Mouse (Mus musculus): ENCODE measurements around the gene Ctdsp1. TPM values are rescaled to one million over a fixed set of nuclear protein-coding genes. Genes with fewer than 3 reads are reported as not detected.
A peak's percentile ranks its signal among the peaks of the same experiment; 100 is the strongest.

The Ctdsp1 gene
- total RNA-seq, 2 experiments from 2014 or later: 33.2 to 79.1 TPM

DNA sequence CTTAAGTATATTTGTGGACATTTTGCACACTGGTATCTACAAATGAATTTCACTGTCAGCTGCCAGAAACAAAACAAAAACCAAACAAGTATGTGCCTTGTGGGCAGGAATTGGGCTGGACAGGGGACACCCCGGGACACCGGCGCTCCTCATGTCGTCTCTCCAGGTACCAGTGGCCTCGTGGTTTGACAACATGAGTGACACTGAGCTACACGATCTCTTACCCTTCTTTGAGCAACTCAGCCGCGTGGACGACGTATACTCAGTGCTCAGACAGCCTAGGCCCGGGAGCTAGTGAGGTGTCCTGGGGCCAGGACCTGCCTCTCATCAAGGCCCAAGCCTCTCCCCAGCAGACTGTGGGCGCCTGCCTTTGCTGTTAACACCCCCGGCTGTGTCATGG is 4.0 kb downstream of the Ctdsp1 start:
- no peak for ATAC-seq (replicated peaks; ENCODE audit: poor library complexity)

DNA sequence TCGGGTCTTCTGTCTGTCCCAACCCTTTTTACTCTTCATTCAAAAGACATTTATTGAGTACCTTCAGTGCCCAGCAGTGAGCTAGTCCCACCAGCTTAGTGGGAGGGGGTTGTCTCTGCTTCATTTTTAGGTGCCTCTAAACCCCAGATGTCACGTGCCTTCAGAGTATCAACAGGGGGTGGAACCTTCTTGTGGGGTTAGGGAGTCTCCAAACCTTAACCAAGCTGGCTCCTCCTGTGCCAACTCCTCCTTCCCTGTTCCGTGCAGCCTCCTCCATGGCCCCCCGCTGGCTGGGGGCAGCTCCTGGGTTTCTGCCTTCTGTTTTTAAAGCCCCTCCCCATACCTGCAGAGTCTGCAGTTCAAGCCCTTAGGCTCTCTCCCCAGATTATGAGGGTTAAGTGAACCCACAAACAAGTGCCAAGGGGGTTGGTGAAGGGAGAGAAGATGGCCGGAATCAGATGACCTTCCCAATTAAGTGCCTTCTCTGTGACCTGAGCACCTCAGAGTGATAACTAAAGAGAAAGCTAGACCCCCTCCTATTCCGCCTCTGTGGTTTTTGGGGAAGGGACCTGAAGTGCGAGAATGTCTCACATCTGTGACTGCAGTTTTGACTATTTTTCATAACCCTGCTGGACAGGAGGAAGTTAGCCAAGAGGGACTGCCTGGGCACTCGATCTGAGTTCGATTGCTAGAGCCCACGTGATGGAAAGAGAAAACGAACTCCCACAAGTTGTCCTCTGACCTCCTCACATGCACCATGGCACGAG is 5.3 kb downstream of the Ctdsp1 start:
- peak; percentile 9 for ATAC-seq (replicated peaks; ENCODE audit: poor library complexity)

DNA sequence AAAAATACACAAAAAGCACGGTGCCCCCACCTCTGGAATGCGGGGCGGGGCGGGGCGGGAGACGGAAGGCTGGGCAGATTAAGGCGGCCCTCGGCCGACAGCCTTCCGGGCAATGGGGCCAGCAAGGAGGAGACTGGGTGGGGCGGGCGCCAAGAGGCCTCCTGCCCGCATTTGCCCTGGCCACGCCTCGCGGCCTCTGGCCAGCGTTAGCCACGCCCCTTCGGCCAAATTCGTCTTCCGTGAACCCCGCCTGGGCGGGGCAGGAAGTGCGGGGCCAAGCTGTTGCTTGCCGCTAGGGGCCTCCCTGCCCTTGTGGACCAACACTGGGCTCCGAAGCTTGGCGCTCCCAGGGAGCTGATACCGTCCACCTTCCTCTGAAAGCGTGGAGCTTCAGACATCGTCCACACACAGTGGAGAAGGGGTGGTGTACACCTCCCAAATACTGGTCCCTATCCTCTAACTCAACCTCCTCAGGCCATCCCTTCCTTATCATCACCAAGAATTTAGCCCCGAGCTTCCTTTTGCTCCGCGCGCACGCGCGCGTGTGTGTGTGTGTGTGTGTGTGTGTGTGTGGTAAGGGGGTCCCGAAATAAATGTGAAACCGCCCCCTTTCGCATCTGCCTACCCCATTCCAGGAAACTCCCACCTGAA is 6.1 kb downstream of the Ctdsp1 start:
- ATAC-seq (replicated peaks; ENCODE audit: poor library complexity): peak; percentile 78

DNA sequence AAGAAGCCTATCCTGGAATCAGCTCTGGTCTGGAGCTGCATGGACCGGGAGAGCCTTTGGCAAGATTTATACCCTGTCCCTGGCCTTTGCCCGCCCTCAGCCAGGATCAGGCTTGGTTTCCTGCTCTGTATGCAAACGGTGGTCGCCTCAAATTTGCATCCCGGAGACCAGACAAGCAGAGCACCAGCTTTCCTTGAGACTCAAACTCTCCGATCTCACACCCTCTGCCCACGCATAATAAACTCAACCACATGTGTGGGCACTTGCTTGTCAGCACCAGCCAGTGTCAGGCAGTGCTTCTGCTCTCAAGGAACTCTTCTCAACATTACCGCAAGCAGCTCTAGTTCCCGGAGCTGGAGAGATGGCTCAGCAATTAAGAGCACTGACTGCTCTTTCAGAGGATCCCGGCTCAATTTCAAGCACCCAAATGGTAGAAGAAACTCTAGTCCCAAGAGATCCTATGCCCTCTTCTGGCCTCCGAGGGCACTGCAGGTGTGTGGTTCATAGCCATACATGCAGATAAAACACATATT is 6.7 kb downstream of the Ctdsp1 start:
- ATAC-seq (replicated peaks; ENCODE audit: poor library complexity): peak; percentile 60

- no peak for ATAC-seq (replicated peaks; ENCODE audit: poor library complexity)
Observed at GRCm38 (mm10) chr1:74400531-74400930, 9.2 kb downstream of the Ctdsp1 start.

GRCm38 (mm10) chr1:74401015-74401702 is 9.8 kb downstream of the Ctdsp1 start:
- no peak for ATAC-seq (replicated peaks; ENCODE audit: poor library complexity)

DNA sequence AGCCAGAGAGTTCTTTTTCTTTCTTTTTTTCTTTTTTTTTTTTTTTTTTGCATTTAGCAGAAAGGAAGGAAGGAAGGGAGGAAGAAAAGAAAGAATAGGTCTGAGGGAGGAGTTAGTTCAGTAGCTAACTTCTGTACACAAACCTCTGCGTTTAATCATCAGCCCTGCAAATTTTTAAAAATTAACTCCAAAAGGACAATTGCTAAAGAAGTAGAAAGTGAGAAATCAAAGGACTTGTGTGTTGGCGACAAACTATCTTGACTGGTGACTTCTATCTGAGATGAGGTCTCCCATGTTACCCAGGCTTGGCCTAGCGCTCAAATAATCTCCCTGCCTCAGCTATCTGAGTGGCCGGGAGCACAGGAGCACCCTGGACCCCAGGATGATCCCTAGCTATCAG is 12.9 kb downstream of the Ctdsp1 start:
- ATAC-seq (replicated peaks; ENCODE audit: poor library complexity): no peak

DNA sequence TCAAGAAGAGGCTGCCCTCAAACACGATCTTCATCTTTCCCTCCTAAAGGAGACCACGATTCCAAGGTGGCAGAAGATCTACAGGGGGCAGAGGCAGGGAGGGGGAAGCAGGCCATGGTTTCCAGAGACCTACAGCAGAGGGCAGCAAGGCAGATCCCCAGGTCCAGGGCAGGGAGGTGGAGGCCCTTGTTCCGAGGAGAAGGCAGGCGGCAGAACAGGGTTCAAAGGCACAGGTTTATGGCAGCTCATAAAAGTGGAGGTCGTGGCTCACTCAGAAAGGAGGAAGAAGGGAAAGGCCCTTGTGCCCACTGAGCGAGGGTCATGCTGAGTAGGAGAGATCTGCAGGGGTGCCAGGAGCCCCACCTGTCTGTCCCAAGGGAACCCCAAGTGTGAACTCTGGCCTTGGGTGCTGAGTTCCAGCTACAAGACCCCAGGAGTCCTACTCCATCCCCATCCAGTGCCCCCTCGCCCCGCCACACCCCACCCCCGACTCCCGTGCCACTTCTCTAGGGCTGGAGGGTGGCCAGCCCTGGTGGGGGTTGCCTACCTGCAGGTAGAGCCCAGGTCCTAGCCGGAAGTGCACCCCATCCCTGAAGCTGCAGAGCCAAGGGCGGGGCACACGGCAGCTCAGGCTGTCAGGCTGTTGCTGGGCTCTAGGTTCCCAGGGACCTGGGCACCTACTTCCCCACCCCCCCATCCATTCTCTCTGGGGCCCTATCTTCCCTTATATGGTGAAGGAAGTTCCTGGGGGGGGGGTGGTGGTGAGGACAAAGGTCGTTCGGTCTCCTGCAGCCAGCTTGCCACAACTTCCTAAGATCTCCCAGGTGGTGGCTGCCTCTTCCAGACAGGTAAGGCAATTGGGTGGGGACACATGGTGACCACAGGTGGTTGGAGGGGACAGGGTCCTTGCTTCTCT is 17.5 kb downstream of the Ctdsp1 start, which contains the start of gene Vil1:
Gene Vil1 (plus strand): TSS at position 788 of the 916 bp plus-strand sequence.
- no peak for ATAC-seq (replicated peaks; ENCODE audit: poor library complexity)

DNA sequence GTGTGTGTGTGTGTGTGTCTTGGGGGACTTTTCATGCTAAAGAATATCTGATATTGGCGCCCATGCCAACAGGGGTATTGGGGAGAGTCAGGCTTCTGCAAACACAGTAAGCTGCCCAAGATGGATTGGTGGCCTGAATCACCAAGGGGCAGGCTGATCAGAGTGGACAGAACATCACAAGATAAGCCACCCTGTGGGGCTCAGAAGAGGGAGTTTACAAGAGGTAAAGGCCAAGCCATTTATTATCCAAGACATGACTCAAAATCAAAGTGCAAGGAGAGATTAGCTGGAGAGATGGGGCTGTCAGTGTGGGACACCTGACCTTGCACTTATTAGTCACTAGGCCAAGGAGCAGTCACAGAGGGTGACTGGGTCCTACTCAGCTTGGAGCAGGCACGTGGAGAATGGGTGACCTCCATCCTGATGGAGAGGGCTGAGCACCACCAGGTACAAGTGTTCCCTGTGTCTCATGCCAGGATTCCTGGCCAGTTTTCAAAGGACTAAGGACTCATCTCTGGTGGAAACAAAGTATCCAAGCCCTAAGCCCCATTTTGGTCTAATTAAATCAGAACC is 20.5 kb downstream of the Ctdsp1 start:
- no peak for ATAC-seq (replicated peaks; ENCODE audit: poor library complexity)

GRCm38 (mm10) chr1:74412711-74413110 is 21.4 kb downstream of the Ctdsp1 start:
- no peak for ATAC-seq (replicated peaks; ENCODE audit: poor library complexity)

- peak; percentile 99 for ATAC-seq (replicated peaks; ENCODE audit: poor library complexity)
Observed at GRCm38 (mm10) chr1:74415143-74415542, 23.8 kb downstream of the Ctdsp1 start.

DNA sequence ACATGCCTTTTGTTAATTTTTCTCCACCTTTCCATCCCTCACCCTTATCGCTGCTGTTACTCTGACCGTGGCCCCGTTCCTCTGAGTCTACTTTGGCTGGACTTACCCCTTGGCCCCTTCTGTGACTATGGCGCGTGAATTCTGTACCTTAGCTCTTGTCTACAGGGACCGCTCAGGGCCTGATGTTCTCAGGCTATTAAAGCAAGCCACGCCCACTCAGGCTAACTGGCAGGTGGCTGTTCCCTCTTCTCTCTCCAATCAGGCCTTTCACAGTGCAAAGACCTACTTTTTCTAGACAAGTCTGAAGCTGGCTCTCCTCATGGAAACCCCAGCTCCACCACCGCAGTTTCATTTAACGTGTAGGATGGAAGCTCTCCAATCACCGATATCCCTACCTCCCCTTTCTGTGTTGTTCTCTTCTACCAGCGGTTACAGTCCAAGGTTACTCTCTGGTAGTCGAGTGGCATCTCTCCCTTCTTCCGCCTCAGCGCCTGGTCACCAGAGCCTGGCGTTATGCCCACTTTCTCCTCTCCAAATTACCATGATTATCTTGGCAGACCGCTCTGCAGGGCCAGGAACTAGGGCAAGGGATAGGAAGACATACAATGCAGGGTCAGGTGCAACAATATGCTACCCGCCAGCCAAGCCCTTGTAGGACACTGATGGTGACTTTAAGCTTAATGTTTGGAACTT is 27.6 kb downstream of the Ctdsp1 start:
- ATAC-seq (replicated peaks; ENCODE audit: poor library complexity): no peak

GRCm38 (mm10) chr1:74419440-74419794 is 28.1 kb downstream of the Ctdsp1 start:
- ATAC-seq (replicated peaks; ENCODE audit: poor library complexity): no peak

GRCm38 (mm10) chr1:74423147-74423546 is 31.8 kb downstream of the Ctdsp1 start:
- no peak for ATAC-seq (replicated peaks; ENCODE audit: poor library complexity)

DNA sequence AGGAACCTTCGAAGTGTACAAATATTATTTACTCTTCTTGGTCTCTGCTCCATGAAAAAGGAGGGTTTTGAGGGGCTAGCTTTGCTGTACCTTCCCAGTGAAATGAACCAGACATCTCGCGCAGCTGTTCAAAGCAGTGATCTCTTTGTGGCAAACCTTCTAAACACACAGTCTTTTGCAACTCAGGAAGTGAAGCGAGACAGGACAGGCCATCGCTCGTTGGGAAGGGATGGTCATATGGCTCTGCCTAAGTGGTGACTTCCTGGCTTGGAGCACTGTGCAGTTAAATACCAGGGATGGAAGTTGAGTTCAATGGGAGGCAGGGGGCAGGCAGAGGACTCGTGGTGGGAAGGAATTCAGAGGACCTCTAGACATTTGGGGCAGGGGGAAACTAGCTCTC is 34.5 kb downstream of the Ctdsp1 start:
- peak; percentile 69 for ATAC-seq (replicated peaks; ENCODE audit: poor library complexity)

DNA sequence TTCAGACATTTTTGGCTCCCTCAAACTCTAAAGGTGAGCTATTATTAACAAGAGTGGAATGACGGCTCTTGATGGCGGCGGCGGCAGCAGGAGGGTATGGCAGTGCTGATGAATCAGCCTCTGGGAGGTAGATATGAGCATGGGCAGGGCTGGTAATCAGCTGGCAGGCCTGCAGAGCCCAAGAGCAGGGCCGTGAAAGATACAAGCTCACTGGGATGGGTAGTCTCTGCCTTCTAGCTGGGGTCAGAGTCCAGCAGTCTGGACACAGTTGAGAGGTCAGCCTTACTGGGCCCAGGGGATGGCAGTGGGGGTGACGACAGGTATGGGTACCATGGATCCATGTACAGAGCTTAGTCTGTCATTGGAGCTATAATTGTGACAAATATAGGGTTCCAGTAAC is 41.9 kb downstream of the Ctdsp1 start:
- no peak for ATAC-seq (replicated peaks; ENCODE audit: poor library complexity)

- ATAC-seq (replicated peaks; ENCODE audit: poor library complexity): peak; percentile 37
Observed at GRCm38 (mm10) chr1:74434596-74434995, 43.3 kb downstream of the Ctdsp1 start.

DNA sequence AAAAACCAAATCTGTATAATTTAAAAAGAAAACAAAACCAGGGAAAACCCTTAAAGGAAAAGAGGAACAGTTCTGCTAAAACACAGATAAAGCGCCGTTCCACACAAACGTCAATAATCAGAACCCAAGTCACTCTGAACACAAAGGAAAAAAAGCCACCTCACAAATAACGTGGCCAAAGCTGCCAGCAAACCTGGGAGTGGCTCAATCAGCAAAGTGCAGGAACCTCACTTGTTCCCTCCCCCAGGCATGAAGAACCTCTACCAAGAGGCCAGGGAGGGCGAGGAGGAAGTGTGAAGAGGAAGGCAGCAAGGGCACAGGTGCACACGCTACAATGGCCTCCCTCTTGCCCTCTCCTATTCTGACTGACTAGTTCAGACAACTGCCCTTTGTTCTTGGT is 44.3 kb downstream of the Ctdsp1 start:
- ATAC-seq (replicated peaks; ENCODE audit: poor library complexity): peak; percentile 92

GRCm38 (mm10) chr1:74437702-74438427 is 46.6 kb downstream of the Ctdsp1 start:
- ATAC-seq (replicated peaks; ENCODE audit: poor library complexity): no peak

Data from megakaryocyte progenitor cell, adult 5-6 weeks (primary cell).